Mouse (Mus musculus): ENCODE data around the gene Manbal.

DNA sequence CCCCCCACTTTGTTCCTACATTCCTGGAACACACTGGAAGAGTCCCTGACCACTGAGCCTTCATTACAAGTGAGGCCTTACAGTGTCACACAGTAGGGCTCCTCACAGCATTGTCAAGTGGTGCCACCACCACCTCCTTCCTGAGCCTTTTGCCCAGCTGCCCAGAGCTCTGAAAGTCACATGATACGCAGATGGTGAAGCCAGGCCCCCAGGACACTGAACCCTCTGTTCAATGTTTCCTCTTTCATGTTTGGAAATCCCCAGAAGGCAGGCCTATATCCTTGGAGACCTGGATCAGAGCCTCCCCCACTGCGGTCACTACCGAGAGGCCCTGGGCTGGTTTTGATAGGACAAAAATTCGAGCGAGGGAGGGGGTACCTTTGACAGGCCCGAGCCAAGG lies 49.8 kb downstream of the Manbal start:
- TF ChIP-seq CTCF (IDR thresholded peaks at IDR 0.05; ENCODE audit: borderline replicate concordance, extremely low read depth, insufficient read depth, insufficient read length) (no peak), POLR2A (IDR thresholded peaks at IDR 0.05; ENCODE audit: borderline replicate concordance, extremely low read depth, insufficient read depth, insufficient read length, poor library complexity, severe bottlenecking) (no peak)

Measured in brain, embryonic 14.5 days (tissue).